Mouse (Mus musculus): Measurements from ENCODE around the gene Ak2. TPM values are rescaled to one million over a fixed set of nuclear protein-coding genes. Genes with fewer than 3 reads are reported as not detected.

Gene Ak2
- total and polyA plus RNA-seq, 3 experiments, result 269 to 363 (median 280) TPM

GRCm38 (mm10) chr4:129050901-129051417 is 59.2 kb downstream of the Ak2 start:
- H3K9ac ChIP-seq (ENCODE audit: insufficient read depth, low read depth), result no peak overlapping the region
- H3K79me2 ChIP-seq (replicated peaks; ENCODE audit: control insufficient read depth, extremely low read depth, insufficient read depth, poor library complexity, severe bottlenecking), result no peaks in the 10 kb centered on the region
- in situ Hi-C loops (cut with MboI; ENCODE audit: low pct_ligation_motif_present, low pct_unique_long_range_greater_than_20kb, low sequenced_read_pairs) (no loop called here), dilution Hi-C loops (cut with MboI; ENCODE audit: extremely low pct_ligation_motif_present, extremely low pct_unique_long_range_greater_than_20kb, low sequenced_read_pairs) (no loop called here)
- no peak overlapping the region for H3K27ac ChIP-seq (ENCODE audit: insufficient read depth, low read depth)
- peaks cover 6 to 38% of the 10 kb centered on the region in 2 experiments; a peak in 3 of 4 replicates for H3K4me1 ChIP-seq (ENCODE audit: control insufficient read depth in 1 of 2, insufficient read depth in 2 of 2)
- TF ChIP-seq ZKSCAN1 (IDR thresholded peaks at IDR 0.05; ENCODE audit: borderline replicate concordance, low read depth, low read length), result no peak
- no peak for TF ChIP-seq JUND (conservative IDR thresholded peaks at IDR 0.05; ENCODE audit: low read depth, low read length)
- TF ChIP-seq POLR2AphosphoS2 (IDR thresholded peaks at IDR 0.05; ENCODE audit: low read depth, low read length), result no peak
- no peak for TF ChIP-seq POLR2A (IDR thresholded peaks at IDR 0.05; ENCODE audit: low read depth, low read length)
- H3K4me2 ChIP-seq (ENCODE audit: insufficient read depth, low read depth, poor library complexity, severe bottlenecking), result no peak overlapping the region
- DNase-seq (ENCODE audit: extremely low read depth), result no peak
- H3K4me3 ChIP-seq (replicated peaks in 1 of 3; ENCODE audit: low read depth in 2 of 3, low read length in 2 of 3, poor library complexity in 1 of 3), result no peak overlapping the region
- peaks cover 0 to 12% of the 10 kb centered on the region in 2 experiments for H3K36me3 ChIP-seq (replicated peaks in 1 of 2; ENCODE audit: control insufficient read depth in 1 of 2, insufficient read depth in 1 of 2, low read length in 1 of 2)
- H3K9me3 ChIP-seq (replicated peaks; ENCODE audit: low read length), result no peaks in the 10 kb centered on the region
- H3K27me3 ChIP-seq (replicated peaks), result no peaks in the 10 kb centered on the region

- DNase-seq (ENCODE audit: extremely low read depth), result no peak
- H3K27ac ChIP-seq (ENCODE audit: insufficient read depth, low read depth), result no peak overlapping the region
- dilution Hi-C loops (cut with MboI; ENCODE audit: extremely low pct_ligation_motif_present, extremely low pct_unique_long_range_greater_than_20kb, low sequenced_read_pairs) (no loop called here), in situ Hi-C loops (cut with MboI; ENCODE audit: low pct_ligation_motif_present, low pct_unique_long_range_greater_than_20kb, low sequenced_read_pairs) (no loop called here)
- no peak overlapping the region for H3K9ac ChIP-seq (ENCODE audit: insufficient read depth, low read depth)
- no peak for TF ChIP-seq NRF1 (IDR thresholded peaks at IDR 0.05; ENCODE audit: low read depth, low read length)
- 0 out of 2 replicates have a peak, but pooled peaks have one; percentile 43 for TF ChIP-seq EP300 (IDR thresholded peaks at IDR 0.05; ENCODE audit: low read length)
- TF ChIP-seq RCOR1 (conservative IDR thresholded peaks at IDR 0.05; ENCODE audit: low read depth, low read length), result no peak
- no peak for TF ChIP-seq MYC (IDR thresholded peaks at IDR 0.05; ENCODE audit: low read depth, low read length)
- TF ChIP-seq ZNF384 (IDR thresholded peaks at IDR 0.05; ENCODE audit: low read depth, low read length), result no peak
- no peak for TF ChIP-seq USF2 (conservative IDR thresholded peaks at IDR 0.05; ENCODE audit: low read depth, low read length)
- TF ChIP-seq SIN3A (IDR thresholded peaks at IDR 0.05; ENCODE audit: low read length), result no peak
- no peak for TF ChIP-seq CTCF (conservative IDR thresholded peaks at IDR 0.05 in 1 of 2, IDR thresholded peaks at IDR 0.05 in 1 of 2; ENCODE audit: low read depth in 2 of 2, low read length in 2 of 2)
- no peak for TF ChIP-seq POLR2AphosphoS2 (IDR thresholded peaks at IDR 0.05; ENCODE audit: low read depth, low read length)
- no peak for TF ChIP-seq MAFK (IDR thresholded peaks at IDR 0.05; ENCODE audit: insufficient replicate concordance, low read length)
- TF ChIP-seq TBP (conservative IDR thresholded peaks at IDR 0.05; ENCODE audit: low read depth, low read length), result no peak
- no peak for TF ChIP-seq MAZ (IDR thresholded peaks at IDR 0.05; ENCODE audit: low read depth, low read length)
- no peak for TF ChIP-seq RAD21 (IDR thresholded peaks at IDR 0.05; ENCODE audit: low read depth, low read length)
- TF ChIP-seq CHD2 (IDR thresholded peaks at IDR 0.05; ENCODE audit: low read length), result peak; percentile 89
- no peak for TF ChIP-seq ZC3H11A (IDR thresholded peaks at IDR 0.05; ENCODE audit: low read depth, low read length)
- TF ChIP-seq HCFC1 (IDR thresholded peaks at IDR 0.05; ENCODE audit: low read depth, low read length), result no peak
- TF ChIP-seq ETS1 (conservative IDR thresholded peaks at IDR 0.05; ENCODE audit: low read depth, low read length), result no peak
- peaks cover 6 to 45% of the 10 kb centered on the region in 2 experiments; a peak in 3 of 4 replicates for H3K4me1 ChIP-seq (ENCODE audit: control insufficient read depth in 1 of 2, insufficient read depth in 2 of 2)
- H3K4me2 ChIP-seq (ENCODE audit: insufficient read depth, low read depth, poor library complexity, severe bottlenecking), result no peak overlapping the region
- H3K36me3 ChIP-seq (replicated peaks in 1 of 2; ENCODE audit: control insufficient read depth in 1 of 2, insufficient read depth in 1 of 2, low read length in 1 of 2), result peaks cover 0 to 17% of the 10 kb centered on the region in 2 experiments
- no peaks in the 10 kb centered on the region for H3K9me3 ChIP-seq (replicated peaks; ENCODE audit: low read length)
- H3K79me2 ChIP-seq (replicated peaks; ENCODE audit: control insufficient read depth, extremely low read depth, insufficient read depth, poor library complexity, severe bottlenecking), result no peaks in the 10 kb centered on the region
- H3K4me3 ChIP-seq (replicated peaks in 1 of 3; ENCODE audit: low read depth in 2 of 3, low read length in 2 of 3, poor library complexity in 1 of 3), result no peak overlapping the region
- no peaks in the 10 kb centered on the region for H3K27me3 ChIP-seq (replicated peaks)
These were observed 59.9 kb downstream of the Ak2 start for GRCm38 (mm10) chr4:129051461-129052183.

All from CH12.LX (cell line).